Mouse (Mus musculus) heart, embryonic 15.5 days (tissue): Measurements from ENCODE around the gene Mettl11b. TPM values are rescaled to one million over a fixed set of nuclear protein-coding genes. Genes with fewer than 3 reads are reported as not detected.

ENCODE experiments used
- ATAC-seq: fragments of 200-750 bp; cut with Nextera tagmentation; replicated peaks from 2 replicates; pipeline ENCODE4 v1.8.0; 2017; ENCODE audit warnings: low read depth, moderate TSS enrichment; ENCODE audit not compliant: insufficient number of reproducible peaks, insufficient read depth, low FRiP score
- H3K27ac ChIP-seq: fragments of 300-500 bp; sonication (generic); 2 replicates; pipeline ENCODE4 v1.5.1; 2015; ENCODE audit warnings: mild to moderate bottlenecking, inconsistent platforms
- H3K27me3 ChIP-seq: fragments of 300-500 bp; sonication (generic); 2 replicates; pipeline ENCODE4 v1.6.1; 2015; ENCODE audit warnings: inconsistent platforms
- H3K36me3 ChIP-seq: fragments of 300-500 bp; sonication (generic); 2 replicates; pipeline ENCODE4 v1.6.1; 2015; ENCODE audit warnings: mild to moderate bottlenecking, inconsistent platforms
- H3K4me1 ChIP-seq: fragments of 300-500 bp; sonication (generic); replicated peaks from 2 replicates; pipeline ENCODE4 v1.6.1; 2015; ENCODE audit warnings: inconsistent platforms
- H3K4me2 ChIP-seq: fragments of 300-500 bp; sonication (generic); 2 replicates; pipeline ENCODE4 v1.6.1; 2015; ENCODE audit warnings: inconsistent platforms, mild to moderate bottlenecking, moderate library complexity
- H3K4me3 ChIP-seq: fragments of 300-500 bp; sonication (generic); 2 replicates; pipeline ENCODE4 v1.5.1; 2015; ENCODE audit warnings: mild to moderate bottlenecking, inconsistent platforms
- H3K9ac ChIP-seq: fragments of 300-500 bp; sonication (generic); 2 replicates; pipeline ENCODE4 v1.6.1; 2015; ENCODE audit warnings: mild to moderate bottlenecking, inconsistent platforms
- H3K9me3 ChIP-seq: fragments of 300-500 bp; sonication (generic); replicated peaks from 2 replicates; pipeline ENCODE4 v1.6.1; 2016; ENCODE audit warnings: inconsistent platforms
- WGBS: fragments of 180-500 bp; shearing (Covaris S2); methylation state at CpG from one replicate; pipeline ENCODE4 v1.1.7; 2015; ENCODE audit warnings: mixed read lengths; 5-methylcytosine and 5-hydroxymethylcytosine counted together
- polyA plus RNA-seq: library from polyadenylated mRNA; unstranded; fragments of >200 nt; fragmentation: Nextera tagmentation; extraction: Ambion mirVana; gene quantifications from 2 replicates; pipeline ENCODE4 v1.2.1, GENCODE M21; 2015

The Mettl11b gene
- polyA plus RNA-seq, 1 experiment from 2014 or later = 0.06 TPM

GRCm38 (mm10) chr1:163682935-163683430 lies 42.0 kb downstream of the Mettl11b start:
- Histone ChIP-seq H3K27me3 (no peaks in the 10 kb centered on the region), H3K4me2 (no peak overlapping the region), H3K36me3 (no peaks in the 10 kb centered on the region), H3K9me3 (no peaks in the 10 kb centered on the region), H3K4me1 (no peaks in the 10 kb centered on the region), H3K27ac (no peak overlapping the region), H3K4me3 (no peak overlapping the region), H3K9ac (no peak overlapping the region)
- 79% methylated on average over 2 of the region's 2 CpGs for WGBS
- no peak for ATAC-seq

- Histone ChIP-seq H3K27me3 (no peaks in the 10 kb centered on the region), H3K9ac (no peak overlapping the region), H3K27ac (no peak overlapping the region), H3K4me1 (no peaks in the 10 kb centered on the region), H3K4me2 (no peak overlapping the region), H3K36me3 (no peaks in the 10 kb centered on the region), H3K4me3 (no peak overlapping the region), H3K9me3 (no peaks in the 10 kb centered on the region)
- no peak for ATAC-seq
- 62% methylated on average over 3 of the region's 3 CpGs for WGBS
Measured at GRCm38 (mm10) chr1:163682127-163682526, 42.9 kb downstream of the Mettl11b start.

- no peak for ATAC-seq
- no peaks in the 10 kb centered on the region for H3K36me3 ChIP-seq
- H3K27ac ChIP-seq = no peak overlapping the region
- no peak overlapping the region for H3K9ac ChIP-seq
- no peak overlapping the region for H3K4me3 ChIP-seq
- WGBS = 81% methylated on average over 3 of the region's 3 CpGs
- H3K4me1 ChIP-seq = no peaks in the 10 kb centered on the region
- H3K9me3 ChIP-seq = no peaks in the 10 kb centered on the region
- no peak overlapping the region for H3K4me2 ChIP-seq
- no peaks in the 10 kb centered on the region for H3K27me3 ChIP-seq
Measured at GRCm38 (mm10) chr1:163672866-163673265, 52.2 kb downstream of the Mettl11b start.

GRCm38 (mm10) chr1:163671326-163671725 lies 53.7 kb downstream of the Mettl11b start:
- Histone ChIP-seq H3K36me3 (no peaks in the 10 kb centered on the region), H3K4me3 (no peak overlapping the region), H3K9ac (no peak overlapping the region), H3K4me2 (no peak overlapping the region), H3K9me3 (no peaks in the 10 kb centered on the region), H3K27me3 (no peaks in the 10 kb centered on the region), H3K27ac (no peak overlapping the region), H3K4me1 (no peaks in the 10 kb centered on the region)
- 58% methylated on average over 4 of the region's 4 CpGs for WGBS
- ATAC-seq = no peak

GRCm38 (mm10) chr1:163670702-163671101 lies 54.3 kb downstream of the Mettl11b start:
- H3K27ac ChIP-seq = no peak overlapping the region
- H3K9ac ChIP-seq = no peak overlapping the region
- H3K9me3 ChIP-seq = no peaks in the 10 kb centered on the region
- no peaks in the 10 kb centered on the region for H3K27me3 ChIP-seq
- WGBS = 38% methylated on average over 4 of the region's 4 CpGs
- H3K4me2 ChIP-seq = no peak overlapping the region
- H3K4me1 ChIP-seq = no peaks in the 10 kb centered on the region
- H3K4me3 ChIP-seq = no peak overlapping the region
- H3K36me3 ChIP-seq = no peaks in the 10 kb centered on the region
- no peak for ATAC-seq

GRCm38 (mm10) chr1:163669936-163670335 lies 55.1 kb downstream of the Mettl11b start:
- Histone ChIP-seq H3K27ac (no peak overlapping the region), H3K4me1 (no peaks in the 10 kb centered on the region), H3K9me3 (no peaks in the 10 kb centered on the region), H3K4me2 (no peak overlapping the region), H3K4me3 (no peak overlapping the region), H3K9ac (no peak overlapping the region), H3K27me3 (no peaks in the 10 kb centered on the region), H3K36me3 (no peaks in the 10 kb centered on the region)
- WGBS = 81% methylated on average over 4 of the region's 4 CpGs
- no peak for ATAC-seq

GRCm38 (mm10) chr1:163662416-163662815 lies 62.6 kb downstream of the Mettl11b start:
- H3K27ac ChIP-seq = no peak overlapping the region
- H3K4me3 ChIP-seq = no peak overlapping the region
- no peaks in the 10 kb centered on the region for H3K4me1 ChIP-seq
- H3K36me3 ChIP-seq = no peaks in the 10 kb centered on the region
- no peaks in the 10 kb centered on the region for H3K9me3 ChIP-seq
- no peak overlapping the region for H3K4me2 ChIP-seq
- no peak overlapping the region for H3K9ac ChIP-seq
- no peak for ATAC-seq
- WGBS = 75% methylated on average over 1 of the region's 1 CpGs
- no peaks in the 10 kb centered on the region for H3K27me3 ChIP-seq

GRCm38 (mm10) chr1:163658535-163658928 lies 66.5 kb downstream of the Mettl11b start:
- no peaks in the 10 kb centered on the region for H3K4me1 ChIP-seq
- no peak overlapping the region for H3K4me3 ChIP-seq
- no peak overlapping the region for H3K4me2 ChIP-seq
- H3K36me3 ChIP-seq = no peaks in the 10 kb centered on the region
- no peak for ATAC-seq
- no peaks in the 10 kb centered on the region for H3K9me3 ChIP-seq
- no peak overlapping the region for H3K9ac ChIP-seq
- no peak overlapping the region for H3K27ac ChIP-seq
- no peaks in the 10 kb centered on the region for H3K27me3 ChIP-seq

- H3K9ac ChIP-seq = no peak overlapping the region
- H3K4me2 ChIP-seq = no peak overlapping the region
- H3K36me3 ChIP-seq = no peaks in the 10 kb centered on the region
- WGBS = 62% methylated on average over 7 of the region's 7 CpGs
- H3K27me3 ChIP-seq = no peaks in the 10 kb centered on the region
- no peaks in the 10 kb centered on the region for H3K4me1 ChIP-seq
- no peak overlapping the region for H3K27ac ChIP-seq
- no peak overlapping the region for H3K4me3 ChIP-seq
- no peak for ATAC-seq
- no peaks in the 10 kb centered on the region for H3K9me3 ChIP-seq
Measured at GRCm38 (mm10) chr1:163657766-163658534, 67.1 kb downstream of the Mettl11b start.

- H3K4me3 ChIP-seq = no peak overlapping the region
- H3K9ac ChIP-seq = no peak overlapping the region
- no peak overlapping the region for H3K4me2 ChIP-seq
- ATAC-seq = no peak
- H3K4me1 ChIP-seq = no peaks in the 10 kb centered on the region
- H3K27me3 ChIP-seq = no peaks in the 10 kb centered on the region
- 52% methylated on average over 2 of the region's 2 CpGs for WGBS
- no peaks in the 10 kb centered on the region for H3K36me3 ChIP-seq
- no peak overlapping the region for H3K27ac ChIP-seq
- no peaks in the 10 kb centered on the region for H3K9me3 ChIP-seq
Measured at GRCm38 (mm10) chr1:163657056-163657455, 68.0 kb downstream of the Mettl11b start.

- Histone ChIP-seq H3K27ac (no peak overlapping the region), H3K4me1 (no peaks in the 10 kb centered on the region), H3K4me3 (no peak overlapping the region), H3K4me2 (no peak overlapping the region), H3K27me3 (no peaks in the 10 kb centered on the region), H3K9me3 (no peaks in the 10 kb centered on the region), H3K36me3 (no peaks in the 10 kb centered on the region), H3K9ac (no peak overlapping the region)
- WGBS = 84% methylated on average over 5 of the region's 5 CpGs
- no peak for ATAC-seq
Measured at GRCm38 (mm10) chr1:163656432-163656831, 68.6 kb downstream of the Mettl11b start.
